Mouse (Mus musculus): ENCODE measurements around the gene Hadhb.

- TF ChIP-seq CTCF (IDR thresholded peaks at IDR 0.05; ENCODE audit: borderline replicate concordance, insufficient read depth, low read length) (no peak), POLR2A (IDR thresholded peaks at IDR 0.05; ENCODE audit: low read depth, low read length) (no peak)
Observed at GRCm38 (mm10) chr5:30148133-30148920, 6.7 kb upstream of the Hadhb start.

All from embryonic fibroblast, embryonic 13.5 days (primary cell).